Mouse (Mus musculus) hindbrain, postnatal 0 days (tissue): ENCODE measurements around the gene Pax5. TPM values are rescaled to one million over a fixed set of nuclear protein-coding genes. Genes with fewer than 3 reads are reported as not detected.

Source experiments
- ATAC-seq: fragments of 200-750 bp; cut with Nextera tagmentation; 2 replicates; pipeline ENCODE4 v1.8.0; 2017; ENCODE audit warnings: mild to moderate bottlenecking, moderate TSS enrichment, moderate library complexity
- DNase-seq: peaks from one replicate; pipeline ENCODE4 v3.0.0-alpha.2; 2015; ENCODE audit warnings: low spot score
- H3K27ac ChIP-seq: fragments of 300-500 bp; sonication (generic); 2 replicates; pipeline ENCODE4 v1.5.1; 2014; ENCODE audit warnings: mild to moderate bottlenecking
- H3K27me3 ChIP-seq: fragments of 300-500 bp; sonication (generic); 2 replicates; pipeline ENCODE4 v1.6.1; 2014; ENCODE audit warnings: low read length, mixed read lengths; ENCODE audit not compliant: insufficient read depth
- H3K36me3 ChIP-seq: fragments of 300-500 bp; sonication (generic); 2 replicates; pipeline ENCODE4 v1.6.1; 2014; ENCODE audit warnings: low read length, mixed read lengths; ENCODE audit not compliant: insufficient read depth
- H3K4me1 ChIP-seq: fragments of 300-500 bp; sonication (generic); 2 replicates; pipeline ENCODE4 v1.6.1; 2014; ENCODE audit warnings: antibody characterized with exemption, low read length, mixed read lengths; ENCODE audit not compliant: insufficient read depth
- H3K4me2 ChIP-seq: fragments of 300-500 bp; sonication (generic); 2 replicates; pipeline ENCODE4 v1.6.1; 2014; ENCODE audit warnings: low read depth, mild to moderate bottlenecking, low read length, moderate library complexity, mixed read lengths
- H3K4me3 ChIP-seq: fragments of 300-500 bp; sonication (generic); 2 replicates; pipeline ENCODE4 v1.5.1; 2014; ENCODE audit warnings: low read length
- H3K9ac ChIP-seq: fragments of 300-500 bp; sonication (generic); replicated peaks from 2 replicates; pipeline ENCODE4 v1.6.1; 2014; ENCODE audit warnings: mild to moderate bottlenecking, low read length, moderate library complexity, mixed read lengths
- H3K9me3 ChIP-seq: fragments of 300-500 bp; sonication (generic); 2 replicates; pipeline ENCODE4 v1.6.1; 2016; ENCODE audit warnings: low read length, mixed read lengths
- CTCF ChIP-seq: IDR thresholded peaks from 2 replicates; pipeline ENCODE4 v1.5.1; 2016; ENCODE audit warnings: antibody characterized with exemption, control low read depth, low read depth
- WGBS: fragments of 180-500 bp; shearing (Covaris S2); extraction: QIAGEN DNeasy Blood & Tissue Kit; methylation state at CpG from one replicate; pipeline ENCODE4 v1.1.7; 2014; 5-methylcytosine and 5-hydroxymethylcytosine counted together
- polyA plus RNA-seq: library from polyadenylated mRNA; unstranded; fragments of >200 nt; fragmentation: Nextera tagmentation; extraction: Ambion mirVana; gene quantifications from 2 replicates; pipeline ENCODE4 v1.2.1, GENCODE M21; 2015
- total RNA-seq: library from RNA; depleted of rRNA; stranded (reverse); fragments of >200 nt; gene quantifications from 2 replicates; pipeline ENCODE4 v1.2.3, GENCODE M21; 2014

Gene Pax5
- total and polyA plus RNA-seq, 2 experiments from 2014 or later = 0.81 to 10.0 TPM

DNA sequence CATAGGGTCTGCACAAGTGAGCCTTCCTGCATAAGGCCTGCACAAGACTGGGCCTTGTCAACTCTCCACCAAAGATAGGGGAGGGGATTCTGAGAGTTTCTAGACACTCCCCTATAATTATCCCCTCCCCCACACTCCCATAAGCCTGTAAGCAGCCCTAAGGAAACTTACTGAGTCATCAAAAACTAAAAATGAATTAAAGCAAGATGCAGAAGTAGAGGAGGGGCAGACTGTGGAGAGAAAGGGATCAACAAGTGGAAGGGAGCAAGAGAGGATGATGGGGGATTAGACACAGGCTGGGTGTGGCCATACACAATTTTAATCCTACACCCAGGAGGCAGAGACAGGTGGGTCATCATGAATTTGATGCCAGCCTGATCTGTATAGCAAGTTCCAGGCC is 82.4 kb downstream of the Pax5 start:
- Histone ChIP-seq H3K36me3 (no peaks in the 10 kb centered on the region), H3K9ac (no peak overlapping the region), H3K4me1 (no peaks in the 10 kb centered on the region), H3K27me3 (no peaks in the 10 kb centered on the region), H3K4me2 (no peak overlapping the region), H3K9me3 (no peaks in the 10 kb centered on the region), H3K4me3 (no peak overlapping the region), H3K27ac (no peak overlapping the region)
- ATAC-seq (no peak), DNase-seq (no peak)
- no peak for TF ChIP-seq CTCF

DNA sequence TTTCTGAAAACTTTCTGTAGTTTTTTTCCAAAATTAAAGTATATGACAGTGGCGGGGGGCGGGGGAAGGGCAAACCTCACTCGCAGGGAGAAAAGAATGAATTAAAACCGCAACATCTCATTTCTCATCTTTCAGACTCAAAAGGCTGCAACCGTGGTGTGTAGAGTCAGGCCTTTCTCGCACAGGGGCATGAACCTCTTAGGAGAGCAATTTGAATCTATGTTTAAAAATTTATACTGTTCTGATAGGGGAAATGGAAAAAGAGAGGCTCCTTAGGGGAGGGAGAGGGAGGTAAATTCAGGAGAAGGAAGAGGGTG is 85.2 kb downstream of the Pax5 start:
- Histone ChIP-seq H3K9ac (no peak overlapping the region), H3K4me3 (no peak overlapping the region), H3K4me2 (no peak overlapping the region), H3K4me1 (no peaks in the 10 kb centered on the region), H3K9me3 (no peaks in the 10 kb centered on the region), H3K27ac (no peak overlapping the region), H3K36me3 (no peaks in the 10 kb centered on the region), H3K27me3 (no peaks in the 10 kb centered on the region)
- TF ChIP-seq CTCF = no peak
- ATAC-seq = no peak
- DNase-seq = no peak
- 87% methylated on average over 6 of the region's 6 CpGs for WGBS

DNA sequence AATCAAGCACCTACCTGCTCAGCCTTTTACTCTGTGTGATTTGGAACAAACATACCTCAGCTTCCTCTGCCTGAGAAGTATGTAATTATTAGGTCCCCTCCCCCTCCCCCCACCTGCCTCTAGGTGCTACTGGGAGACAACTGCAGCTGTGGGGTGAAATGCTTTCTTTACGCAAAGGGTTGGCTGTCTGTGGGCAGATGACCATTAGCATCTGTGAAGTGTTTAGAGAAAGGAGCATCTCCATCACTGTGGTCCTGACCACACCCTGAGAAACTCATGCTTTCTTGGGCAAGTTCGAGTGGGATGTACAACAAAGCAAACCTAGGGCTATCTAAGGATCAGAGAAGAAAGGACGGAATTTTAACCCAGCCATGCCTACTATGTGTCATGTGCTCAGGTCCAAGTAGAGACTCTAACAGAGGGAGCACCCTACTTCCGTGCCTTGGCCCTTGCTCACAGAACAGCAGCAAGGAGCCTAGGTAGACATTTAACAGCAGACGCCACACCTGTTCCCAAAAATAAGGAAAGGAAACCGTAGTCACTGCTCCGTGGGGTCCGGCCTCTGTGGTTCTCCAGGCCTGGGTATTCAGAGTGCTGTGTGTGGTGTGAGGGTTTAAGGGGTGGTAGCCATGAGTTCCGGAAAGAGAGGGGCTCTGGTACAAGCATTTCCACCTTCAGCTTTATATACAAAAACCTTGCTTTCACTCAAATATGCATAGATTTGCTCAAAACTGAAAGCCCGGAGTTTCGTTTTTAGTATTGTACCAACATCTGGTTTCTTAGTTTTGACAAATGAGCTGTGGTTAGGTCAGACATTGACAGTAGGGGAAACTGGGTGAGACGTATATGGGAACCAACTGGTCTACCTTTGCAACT is 85.8 kb downstream of the Pax5 start:
- ATAC-seq = no peak
- WGBS = 92% methylated on average over 12 of the region's 12 CpGs
- Histone ChIP-seq H3K36me3 (no peaks in the 10 kb centered on the region), H3K9ac (no peak overlapping the region), H3K4me3 (no peak overlapping the region), H3K4me1 (no peaks in the 10 kb centered on the region), H3K4me2 (no peak overlapping the region), H3K27ac (no peak overlapping the region), H3K9me3 (no peaks in the 10 kb centered on the region), H3K27me3 (no peaks in the 10 kb centered on the region)
- no peak for TF ChIP-seq CTCF
- DNase-seq = no peak

DNA sequence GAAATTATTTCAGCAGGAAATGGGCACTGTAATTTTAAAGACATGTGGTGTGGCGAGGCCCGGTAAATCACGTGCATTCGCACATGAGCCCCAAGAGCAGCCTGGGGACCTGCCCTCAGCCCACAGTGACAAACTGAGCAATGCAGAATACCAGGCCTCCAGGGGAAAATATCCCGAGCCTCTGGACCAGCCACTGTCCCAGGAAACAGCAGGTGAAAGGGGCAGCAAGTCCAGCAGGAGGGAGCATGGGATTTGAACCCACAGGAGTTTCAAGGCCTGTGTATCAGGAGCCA is 86.9 kb downstream of the Pax5 start:
- H3K27ac ChIP-seq = no peak overlapping the region
- H3K27me3 ChIP-seq = no peaks in the 10 kb centered on the region
- no peak overlapping the region for H3K9ac ChIP-seq
- H3K4me3 ChIP-seq = no peak overlapping the region
- H3K9me3 ChIP-seq = no peaks in the 10 kb centered on the region
- DNase-seq (no peak), ATAC-seq (no peak)
- no peak overlapping the region for H3K4me2 ChIP-seq
- no peak for TF ChIP-seq CTCF
- H3K4me1 ChIP-seq = no peaks in the 10 kb centered on the region
- 63% methylated on average over 5 of the region's 5 CpGs for WGBS
- no peaks in the 10 kb centered on the region for H3K36me3 ChIP-seq

DNA sequence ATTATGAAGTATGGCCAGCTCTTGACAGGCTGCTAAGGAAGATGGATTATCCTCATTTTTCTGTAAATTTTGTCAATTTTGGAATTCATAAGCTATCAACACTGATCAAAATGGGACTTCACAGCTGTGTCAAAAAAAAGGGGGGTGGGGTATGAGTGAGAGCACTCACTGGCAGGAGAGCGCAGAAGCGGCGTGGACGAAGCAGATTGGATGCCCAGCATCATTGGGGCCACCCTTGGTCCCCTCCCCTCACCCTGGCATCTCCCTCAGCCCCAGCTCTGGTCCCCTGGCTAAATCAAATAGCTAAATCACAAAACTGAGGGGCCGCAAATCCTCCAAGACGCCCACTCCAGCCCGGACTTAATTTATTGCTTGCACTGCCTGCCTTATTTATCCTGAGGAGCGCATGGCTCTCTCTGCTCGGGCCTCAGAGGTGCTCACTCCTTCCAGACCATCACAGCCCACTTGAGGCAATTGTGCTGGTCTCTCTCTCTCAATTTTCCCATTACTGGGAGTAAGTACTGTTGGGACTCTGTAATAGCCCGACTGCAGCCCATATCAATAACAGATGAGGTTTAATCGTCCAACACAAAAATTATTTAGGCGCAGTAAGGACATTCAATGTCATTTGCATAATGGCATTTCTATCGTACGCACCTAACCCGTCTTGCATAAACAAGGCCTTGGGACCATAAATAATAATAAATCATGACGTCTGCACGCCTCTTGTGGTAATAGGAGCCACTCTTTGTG is 87.4 kb downstream of the Pax5 start:
- Histone ChIP-seq H3K9ac (no peak overlapping the region), H3K27ac (no peak overlapping the region), H3K4me3 (no peak overlapping the region), H3K27me3 (no peaks in the 10 kb centered on the region), H3K4me2 (no peak overlapping the region), H3K9me3 (no peaks in the 10 kb centered on the region), H3K4me1 (no peaks in the 10 kb centered on the region), H3K36me3 (no peaks in the 10 kb centered on the region)
- TF ChIP-seq CTCF = no peak
- ATAC-seq (peak; percentile 18; the same call in 1 of the 2 replicates), DNase-seq (no peak)
- 73% methylated on average over 17 of the region's 17 CpGs for WGBS

DNA sequence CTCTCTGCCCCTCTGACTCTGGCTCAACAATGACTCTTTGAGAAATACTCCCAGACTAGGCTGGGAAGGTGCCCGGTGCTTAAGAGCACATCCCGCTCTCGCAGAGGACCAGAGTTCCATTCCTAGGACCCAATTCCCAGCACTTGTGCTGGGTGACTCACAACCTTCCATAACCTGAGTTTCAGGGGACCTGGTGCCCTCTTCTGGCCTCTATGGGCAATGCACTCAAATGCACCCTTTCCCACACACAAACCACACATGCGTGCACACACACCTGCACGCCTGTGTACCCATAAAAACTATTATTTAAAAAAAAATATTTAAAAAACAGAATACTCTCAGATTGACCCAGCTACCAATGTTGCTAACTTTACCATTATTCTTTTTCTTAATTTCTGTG is 90.0 kb downstream of the Pax5 start:
- TF ChIP-seq CTCF = peak; percentile 22; the same call in 1 of the 2 replicates
- ATAC-seq (no peak), DNase-seq (no peak)
- no peaks in the 10 kb centered on the region for H3K27me3 ChIP-seq
- no peaks in the 10 kb centered on the region for H3K4me1 ChIP-seq
- no peaks in the 10 kb centered on the region for H3K9me3 ChIP-seq
- WGBS = 96% methylated on average over 5 of the region's 5 CpGs
- H3K9ac ChIP-seq = no peak overlapping the region
- H3K4me2 ChIP-seq = no peak overlapping the region
- H3K4me3 ChIP-seq = no peak overlapping the region
- H3K36me3 ChIP-seq = no peaks in the 10 kb centered on the region
- no peak overlapping the region for H3K27ac ChIP-seq
